Mouse (Mus musculus) kidney, adult 2 months (tissue): ENCODE data around the gene Pla2g4b. TPM values are rescaled to one million over a fixed set of nuclear protein-coding genes. Genes with fewer than 3 reads are reported as not detected.
A peak's percentile ranks its signal among the peaks of the same experiment; 100 is the strongest.

Experiments used
- DNase-seq: peaks from one replicate; pipeline ENCODE4 v3.0.0; 2021
- H3K27ac ChIP-seq: fragments of 200-500 bp; 2 replicates; pipeline ENCODE4 v1.5.1; 2012; ENCODE audit warnings: low read depth, low read length, control low read depth, inconsistent platforms; ENCODE audit not compliant: insufficient read depth
- H3K27me3 ChIP-seq: fragments of 200-500 bp; replicated peaks from 2 replicates; pipeline ENCODE4 v1.6.1; 2012; ENCODE audit warnings: mild to moderate bottlenecking, moderate library complexity, low read length, inconsistent platforms; ENCODE audit not compliant: control insufficient read depth, insufficient read depth
- H3K36me3 ChIP-seq: fragments of 200-500 bp; 2 replicates; pipeline ENCODE4 v1.6.1; 2012; ENCODE audit warnings: mild to moderate bottlenecking, moderate library complexity, low read length, inconsistent platforms; ENCODE audit not compliant: control insufficient read depth, insufficient read depth
- H3K4me1 ChIP-seq: fragments of 200-500 bp; 2 replicates; pipeline ENCODE4 v1.6.1; 2011; ENCODE audit warnings: low read length; ENCODE audit not compliant: control insufficient read depth, insufficient read depth
- H3K4me3 ChIP-seq: fragments of 200-500 bp; 2 replicates; pipeline ENCODE4 v1.5.1; 2011; ENCODE audit warnings: mild to moderate bottlenecking, low read depth, low read length, control low read depth; ENCODE audit not compliant: insufficient read depth
- CTCF ChIP-seq: fragments of 200-500 bp; conservative IDR thresholded peaks from 2 replicates; pipeline ENCODE4 v1.5.1; 2011; ENCODE audit warnings: low read depth, mild to moderate bottlenecking, control low read depth, low read length, moderate library complexity, mixed read lengths; ENCODE audit not compliant: insufficient read depth, insufficient read length
- POLR2A ChIP-seq: fragments of 200-500 bp; IDR thresholded peaks from one replicate; pipeline ENCODE4 v1.6.1; 2011; ENCODE audit warnings: low read depth, low read length, control low read depth
- WGBS: fragments of 180-500 bp; shearing (Covaris S2); methylation state at CpG from one replicate; pipeline ENCODE4 v1.1.7; 2018; 5-methylcytosine and 5-hydroxymethylcytosine counted together
- polyA plus RNA-seq: library from polyadenylated mRNA; depleted of rRNA; stranded (reverse); fragments of >200 nt; gene quantifications from 2 replicates; pipeline ENCODE4 v1.2.3, GENCODE M21; 2012

Gene Pla2g4b
- polyA plus RNA-seq, 1 experiment = 1.6 TPM

DNA sequence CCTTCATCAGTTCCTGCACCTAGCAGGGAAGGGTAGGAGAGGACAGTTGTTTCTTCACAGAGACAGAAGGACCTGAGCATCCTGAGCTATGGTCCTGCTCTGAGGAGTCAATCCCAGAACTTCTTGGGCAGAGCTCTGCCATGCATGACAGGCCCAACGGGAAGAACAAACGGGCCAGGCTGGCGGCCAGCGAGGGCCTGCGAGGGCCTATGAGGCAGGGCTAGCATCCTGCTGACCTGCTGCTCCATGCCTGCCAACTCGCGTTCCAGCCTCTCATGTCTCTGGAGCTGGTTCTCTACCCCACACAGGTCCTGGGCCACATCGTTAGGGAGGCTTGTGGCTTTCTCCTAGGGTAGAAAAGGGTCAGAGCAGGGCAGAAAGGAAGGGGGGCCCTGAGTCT is 29.0 kb downstream of the Pla2g4b start:
- DNase-seq = no peak
- no peak for TF ChIP-seq CTCF
- no peak for TF ChIP-seq POLR2A
- no peaks in the 10 kb centered on the region for H3K36me3 ChIP-seq
- H3K4me1 ChIP-seq = no peaks in the 10 kb centered on the region
- no peaks in the 10 kb centered on the region for H3K27me3 ChIP-seq
- H3K4me3 ChIP-seq = no peak overlapping the region
- no peak overlapping the region for H3K27ac ChIP-seq
- 71% methylated on average over 8 of the region's 8 CpGs for WGBS

DNA sequence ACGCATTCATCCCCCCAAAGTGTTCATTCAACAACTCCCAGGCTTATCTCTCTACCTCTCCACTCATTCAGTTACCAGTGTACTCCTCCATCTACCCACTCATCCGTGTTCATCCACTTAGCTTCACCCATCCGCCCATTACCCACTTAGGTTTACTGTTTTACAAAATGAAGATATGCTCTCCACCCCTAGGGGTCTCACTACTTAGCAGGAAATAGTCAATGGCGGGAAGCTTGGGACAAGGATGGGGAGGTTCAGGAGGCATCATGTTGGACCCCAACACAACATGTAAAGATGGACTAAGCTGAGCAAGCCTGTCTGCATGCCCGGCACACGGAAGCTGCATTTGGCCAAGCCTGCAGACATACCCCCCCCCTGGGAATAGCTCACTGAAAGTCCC is 31.4 kb downstream of the Pla2g4b start:
- Histone ChIP-seq H3K4me3 (no peak overlapping the region), H3K27me3 (no peaks in the 10 kb centered on the region), H3K36me3 (no peaks in the 10 kb centered on the region), H3K4me1 (no peaks in the 10 kb centered on the region), H3K27ac (no peak overlapping the region)
- TF ChIP-seq POLR2A = no peak
- no peak for TF ChIP-seq CTCF
- WGBS = 82% methylated on average over 6 of the region's 6 CpGs
- DNase-seq = no peak

DNA sequence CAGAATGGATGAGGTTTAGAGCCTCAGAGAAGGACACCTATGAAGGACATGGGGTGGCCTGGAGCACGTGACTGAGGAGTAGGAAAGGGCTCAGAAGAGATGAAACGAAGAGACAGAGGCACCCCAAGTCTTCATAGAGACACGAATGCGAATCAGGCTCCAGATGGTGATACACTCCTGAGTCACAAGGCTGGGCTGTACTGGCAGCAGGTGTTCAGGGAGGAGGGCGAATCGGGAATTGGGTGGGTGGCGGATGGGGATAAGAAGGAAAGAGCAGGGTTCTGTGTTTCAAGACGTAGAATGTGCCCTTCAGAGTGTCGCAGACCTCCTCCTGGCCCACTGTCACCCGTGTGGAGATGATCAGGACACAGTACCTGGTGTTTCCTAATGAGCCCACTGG is 32.0 kb downstream of the Pla2g4b start:
- Histone ChIP-seq H3K27ac (no peak overlapping the region), H3K4me3 (no peak overlapping the region), H3K4me1 (no peaks in the 10 kb centered on the region), H3K27me3 (no peaks in the 10 kb centered on the region), H3K36me3 (no peaks in the 10 kb centered on the region)
- TF ChIP-seq CTCF (no peak), POLR2A (no peak)
- 94% methylated on average over 10 of the region's 10 CpGs for WGBS
- no peak for DNase-seq

DNA sequence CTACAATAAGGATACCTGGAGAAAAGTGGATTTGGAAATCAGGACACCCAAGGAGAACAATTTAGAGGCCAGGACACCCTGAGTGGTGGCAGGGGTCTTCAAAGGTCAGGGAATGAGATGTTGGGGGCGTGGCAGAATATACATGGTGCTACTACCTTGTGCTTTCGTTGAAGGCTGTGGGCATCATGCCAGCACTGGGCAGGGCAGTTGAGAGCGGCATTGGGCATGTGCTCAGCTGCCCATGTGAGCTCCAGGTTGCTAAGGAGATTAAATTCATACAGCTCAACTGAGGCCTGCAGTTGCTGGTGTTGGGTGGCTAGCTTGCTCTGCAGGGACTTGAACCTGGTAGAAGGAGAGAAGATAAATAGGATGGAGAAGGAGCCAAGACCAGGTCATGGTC is 33.0 kb downstream of the Pla2g4b start:
- Histone ChIP-seq H3K4me1 (no peaks in the 10 kb centered on the region), H3K27me3 (no peaks in the 10 kb centered on the region), H3K4me3 (no peak overlapping the region), H3K27ac (no peak overlapping the region), H3K36me3 (no peaks in the 10 kb centered on the region)
- DNase-seq = no peak
- TF ChIP-seq CTCF = no peak
- WGBS = 55% methylated on average over 3 of the region's 3 CpGs

DNA sequence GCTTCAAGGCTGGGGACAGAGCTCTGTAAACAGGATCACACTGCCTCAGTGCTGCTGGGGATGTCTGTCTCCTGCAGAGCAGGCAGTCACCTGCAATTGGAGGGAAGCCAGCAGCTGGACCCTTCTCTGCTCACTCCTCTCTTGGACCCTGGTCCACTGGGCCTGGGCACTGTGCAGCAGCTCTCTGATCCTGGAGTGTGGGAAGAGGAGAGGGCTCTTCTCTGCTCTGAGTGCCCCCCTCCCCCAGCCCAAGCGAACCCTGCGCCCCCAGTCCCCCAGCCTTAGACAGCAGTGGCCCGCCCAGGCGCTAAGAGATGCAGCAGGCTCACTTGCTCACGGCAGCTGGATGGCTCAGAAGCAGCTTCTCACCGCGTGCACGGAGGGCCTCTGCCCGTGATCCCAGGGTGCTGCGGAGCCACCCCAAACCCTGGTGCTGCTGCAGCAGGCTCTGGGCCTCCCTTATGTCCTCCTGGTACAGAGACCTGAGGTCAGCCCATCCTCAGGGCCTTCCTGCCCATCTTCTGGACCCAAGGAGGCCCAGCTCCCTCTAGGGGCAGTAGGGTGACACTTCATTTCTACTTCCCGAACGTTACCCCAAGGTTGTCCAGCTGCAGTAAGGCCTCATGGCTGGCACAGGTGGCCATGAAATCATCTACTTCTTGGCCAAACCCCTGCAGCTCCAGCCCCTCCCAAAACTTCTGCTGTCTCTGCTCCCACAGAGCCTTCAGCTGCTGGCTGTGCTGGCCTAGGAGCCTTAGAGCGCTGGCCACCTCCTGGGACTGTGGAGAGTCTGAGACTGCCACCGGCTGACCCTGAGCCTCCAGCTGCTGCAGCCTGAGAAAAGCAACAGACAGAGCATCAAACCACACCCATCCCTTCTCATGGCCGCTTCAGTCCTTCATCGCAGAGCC is 35.6 kb downstream of the Pla2g4b start:
- Histone ChIP-seq H3K36me3 (no peaks in the 10 kb centered on the region), H3K4me1 (no peaks in the 10 kb centered on the region), H3K27me3 (no peaks in the 10 kb centered on the region), H3K27ac (no peak overlapping the region), H3K4me3 (no peak overlapping the region)
- peak; percentile 83 for TF ChIP-seq CTCF
- no peak for TF ChIP-seq POLR2A
- DNase-seq = peak; percentile 46
- 62% methylated on average over 16 of the region's 16 CpGs for WGBS

DNA sequence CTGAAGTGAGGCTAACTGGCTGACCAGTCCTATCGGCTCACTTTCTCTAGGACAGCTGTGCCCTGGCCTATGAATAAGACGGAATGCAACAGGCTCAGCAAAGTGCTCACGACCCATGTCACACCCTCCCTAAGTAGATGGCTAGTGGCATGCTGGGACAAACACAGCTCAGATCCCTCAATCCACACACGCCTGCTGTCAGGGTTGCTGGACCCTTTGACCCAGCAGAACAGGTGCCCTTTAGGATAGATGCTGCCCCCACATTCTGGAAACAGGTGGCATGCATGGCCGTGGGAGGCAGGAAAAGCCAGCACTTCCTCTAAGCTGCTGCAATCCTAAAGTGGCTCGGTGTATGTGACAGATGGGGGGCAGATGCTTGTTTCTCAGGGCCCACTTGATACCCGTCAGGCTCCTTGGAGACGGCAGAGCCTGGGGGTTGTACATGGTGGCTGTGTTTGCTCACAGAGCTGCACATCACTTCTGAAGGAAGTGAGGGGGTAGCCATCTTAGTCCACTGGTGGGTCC is 36.3 kb downstream of the Pla2g4b start:
- DNase-seq = no peak
- Histone ChIP-seq H3K4me1 (no peaks in the 10 kb centered on the region), H3K27ac (no peak overlapping the region), H3K4me3 (no peak overlapping the region), H3K27me3 (no peaks in the 10 kb centered on the region), H3K36me3 (no peaks in the 10 kb centered on the region)
- 72% methylated on average over 8 of the region's 8 CpGs for WGBS
- no peak for TF ChIP-seq POLR2A
- TF ChIP-seq CTCF = no peak

DNA sequence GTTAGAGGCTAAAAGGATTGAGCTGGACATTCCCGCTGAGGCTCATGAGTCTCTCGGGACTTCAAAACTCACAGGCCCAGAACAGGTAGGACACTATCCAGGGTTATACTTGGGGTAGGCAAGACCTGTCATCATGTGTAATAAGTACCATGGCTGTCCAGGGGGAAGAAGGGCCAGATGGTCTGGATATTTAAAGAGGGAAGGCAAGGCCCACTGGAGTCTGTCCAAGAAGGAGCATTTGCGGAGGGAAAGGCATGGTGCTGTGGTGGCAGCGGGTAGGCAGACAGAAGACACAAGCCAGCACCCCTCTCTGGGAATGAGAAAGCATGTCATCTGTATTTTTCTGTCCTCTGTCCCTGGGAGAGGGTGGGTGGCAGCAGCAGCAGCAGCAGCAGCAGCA is 40.9 kb downstream of the Pla2g4b start:
- no peak for DNase-seq
- Histone ChIP-seq H3K27ac (no peak overlapping the region), H3K27me3 (no peaks in the 10 kb centered on the region), H3K4me1 (no peaks in the 10 kb centered on the region), H3K36me3 (no peaks in the 10 kb centered on the region), H3K4me3 (no peak overlapping the region)
- 98% methylated on average over 4 of the region's 4 CpGs for WGBS
- TF ChIP-seq POLR2A = no peak
- no peak for TF ChIP-seq CTCF
